Mouse (Mus musculus) liver, postnatal 0 days (tissue): ENCODE data around the gene Radil. TPM values are rescaled to one million over a fixed set of nuclear protein-coding genes. Genes with fewer than 3 reads are reported as not detected.

Experiments used
- ATAC-seq: fragments of 200-750 bp; cut with Nextera tagmentation; 2 replicates; pipeline ENCODE4 v1.8.0; 2017; ENCODE audit warnings: mild to moderate bottlenecking, moderate library complexity
- DNase-seq: peaks from one replicate; pipeline ENCODE4 v3.0.0-alpha.2; 2016
- H3K27ac ChIP-seq: fragments of 300-500 bp; sonication (generic); 2 replicates; pipeline ENCODE4 v1.5.1; 2014; ENCODE audit warnings: antibody characterized with exemption, moderate library complexity, mild to moderate bottlenecking, low read depth
- H3K27me3 ChIP-seq: fragments of 300-500 bp; sonication (generic); 2 replicates; pipeline ENCODE4 v1.6.1; 2014; ENCODE audit warnings: low read length, control low read depth, mixed read lengths; ENCODE audit not compliant: insufficient read depth
- H3K36me3 ChIP-seq: fragments of 300-500 bp; sonication (generic); replicated peaks from 2 replicates; pipeline ENCODE4 v1.6.1; 2014; ENCODE audit warnings: mild to moderate bottlenecking, control low read depth, low read length, moderate library complexity, mixed read lengths; ENCODE audit not compliant: insufficient read depth
- H3K4me1 ChIP-seq: fragments of 300-500 bp; sonication (generic); 2 replicates; pipeline ENCODE4 v1.6.1; 2014; ENCODE audit warnings: antibody characterized with exemption, mild to moderate bottlenecking, control low read depth; ENCODE audit not compliant: insufficient read depth
- H3K4me2 ChIP-seq: fragments of 300-500 bp; sonication (generic); 2 replicates; pipeline ENCODE4 v1.6.1; 2014; ENCODE audit warnings: low read depth, mild to moderate bottlenecking, low read length, moderate library complexity, mixed read lengths
- H3K4me3 ChIP-seq: fragments of 300-500 bp; sonication (generic); 2 replicates; pipeline ENCODE4 v1.5.1; 2014; ENCODE audit warnings: low read depth, low read length
- H3K9ac ChIP-seq: fragments of 300-500 bp; sonication (generic); replicated peaks from 2 replicates; pipeline ENCODE4 v1.6.1; 2014; ENCODE audit warnings: mild to moderate bottlenecking, moderate library complexity
- H3K9me3 ChIP-seq: fragments of 300-500 bp; sonication (generic); 2 replicates; pipeline ENCODE4 v1.6.1; 2016; ENCODE audit warnings: mild to moderate bottlenecking, control low read depth, low read length, mixed read lengths
- CTCF ChIP-seq: sonication (generic); IDR thresholded peaks from 2 replicates; pipeline ENCODE4 v1.5.1; 2016; ENCODE audit warnings: antibody characterized with exemption, low read depth
- EP300 ChIP-seq: IDR thresholded peaks from 2 replicates; pipeline ENCODE4 v1.6.1; 2016; ENCODE audit warnings: antibody characterized with exemption, low read depth, mild to moderate bottlenecking
- WGBS: fragments of 180-500 bp; shearing (Covaris S2); extraction: QIAGEN DNeasy Blood & Tissue Kit; methylation state at CpG from one replicate; pipeline ENCODE4 v1.1.7; 2014; ENCODE audit not compliant: insufficient replicate concordance; 5-methylcytosine and 5-hydroxymethylcytosine counted together
- polyA plus RNA-seq: library from polyadenylated mRNA; unstranded; fragments of >200 nt; fragmentation: Nextera tagmentation; extraction: Ambion mirVana; gene quantifications from 2 replicates; pipeline ENCODE4 v1.2.1, GENCODE M21; 2015

Gene Radil
- polyA plus RNA-seq, 1 experiment from 2014 or later: not detected

DNA sequence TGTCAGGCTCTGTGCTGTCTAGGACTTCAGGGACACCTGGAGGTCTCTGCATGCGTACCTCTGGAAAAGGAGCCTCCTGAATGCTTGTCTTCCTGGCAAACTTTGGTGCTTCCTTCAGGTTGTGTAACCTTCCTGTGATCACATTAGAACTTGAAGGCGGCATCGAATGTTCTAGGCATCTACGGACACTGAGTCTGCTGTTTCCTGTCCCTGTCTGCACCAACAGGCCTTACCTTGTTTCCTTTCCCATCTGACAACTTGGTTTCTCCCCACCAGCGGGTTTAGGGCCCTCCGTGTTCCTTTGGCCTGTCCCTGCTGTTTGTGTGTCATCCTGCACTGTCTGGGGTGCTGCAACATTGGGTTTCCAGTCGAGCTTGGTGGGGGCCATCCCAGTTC lies 108.9 kb downstream of the Radil start:
- DNase-seq: no peak
- TF ChIP-seq CTCF: no peak
- no peak for TF ChIP-seq EP300
- Histone ChIP-seq H3K9ac (peak overlapping the region; percentile 58), H3K4me2 (peak overlapping the region; percentile 86), H3K27ac (peak overlapping the region; percentile 91), H3K4me1 (peaks cover 54% of the 10 kb centered on the region), H3K4me3 (peak overlapping the region; percentile 50; the same call in 1 of the 2 replicates), H3K27me3 (no peaks in the 10 kb centered on the region), H3K9me3 (no peaks in the 10 kb centered on the region), H3K36me3 (no peaks in the 10 kb centered on the region)
- WGBS: 54% methylated on average over 7 of the region's 7 CpGs
- no peak for ATAC-seq

GRCm38 (mm10) chr5:142441332-142442044 lies 109.4 kb downstream of the Radil start:
- peak overlapping the region; percentile 50 for H3K4me3 ChIP-seq
- H3K9me3 ChIP-seq: no peaks in the 10 kb centered on the region
- H3K27me3 ChIP-seq: no peaks in the 10 kb centered on the region
- H3K36me3 ChIP-seq: peaks cover 3% of the 10 kb centered on the region
- peak overlapping the region; percentile 91 for H3K27ac ChIP-seq
- 29% methylated on average over 22 of the region's 22 CpGs for WGBS
- H3K4me2 ChIP-seq: peak overlapping the region; percentile 86
- peaks cover 54% of the 10 kb centered on the region for H3K4me1 ChIP-seq
- peak overlapping the region; percentile 58 for H3K9ac ChIP-seq
- ATAC-seq (no peak), DNase-seq (peak; percentile 46)
- TF ChIP-seq CTCF (no peak), EP300 (no peak)

DNA sequence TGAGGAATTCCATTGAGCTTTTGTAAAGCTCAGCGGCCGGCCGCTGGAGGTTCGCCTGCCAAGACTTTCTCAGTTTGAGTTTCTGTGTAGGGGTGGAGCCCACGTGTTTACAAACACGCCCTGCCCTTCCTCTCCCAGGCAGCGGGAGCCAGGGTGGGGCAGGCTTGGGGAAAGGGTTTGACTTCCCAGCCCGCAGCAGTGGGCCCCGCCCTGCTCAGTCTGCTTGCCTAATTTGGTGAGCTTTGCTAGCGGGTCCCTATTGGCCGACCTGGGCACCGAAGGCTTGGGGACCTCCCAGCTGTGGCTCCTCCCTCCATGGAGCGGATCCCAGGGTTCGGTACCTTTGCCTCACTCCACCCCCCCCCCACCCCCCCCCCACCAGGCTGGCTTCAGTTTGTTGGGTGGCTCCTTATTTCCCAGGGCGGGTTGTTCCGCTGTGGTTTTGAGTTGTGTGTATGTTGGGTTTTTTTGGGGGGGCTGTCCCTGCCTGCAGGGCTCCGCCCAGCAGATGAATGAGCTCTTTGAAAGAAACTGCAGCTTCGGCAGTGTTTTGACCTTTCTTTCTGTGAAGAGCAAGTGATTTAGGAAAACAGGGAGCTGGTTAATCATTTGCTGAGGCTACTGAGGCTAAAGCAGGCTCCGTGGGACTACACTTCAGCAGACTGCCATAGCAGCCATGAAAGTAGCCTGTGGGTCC lies 110.3 kb downstream of the Radil start:
- H3K4me2 ChIP-seq: peak overlapping the region; percentile 86
- H3K27me3 ChIP-seq: no peaks in the 10 kb centered on the region
- H3K9ac ChIP-seq: peak overlapping the region; percentile 59
- H3K4me3 ChIP-seq: peak overlapping the region; percentile 50
- under 1% methylated on average over 19 of the region's 19 CpGs for WGBS
- DNase-seq: peak; percentile 95
- peaks cover 52% of the 10 kb centered on the region for H3K4me1 ChIP-seq
- H3K27ac ChIP-seq: peak overlapping the region; percentile 91
- ATAC-seq: peak; percentile 96
- H3K9me3 ChIP-seq: no peaks in the 10 kb centered on the region
- peaks cover 11% of the 10 kb centered on the region for H3K36me3 ChIP-seq
- TF ChIP-seq EP300 (peak; percentile 71; the same call in 1 of the 2 replicates), CTCF (no peak)

- Histone ChIP-seq H3K9me3 (no peaks in the 10 kb centered on the region), H3K4me1 (peaks cover 45% of the 10 kb centered on the region), H3K9ac (peak overlapping the region; percentile 59), H3K4me3 (peak overlapping the region; percentile 50), H3K36me3 (peaks cover 17% of the 10 kb centered on the region), H3K27me3 (no peaks in the 10 kb centered on the region), H3K4me2 (peak overlapping the region; percentile 86), H3K27ac (peak overlapping the region; percentile 91)
- WGBS: 4% methylated on average over 12 of the region's 12 CpGs
- DNase-seq (no peak), ATAC-seq (no peak; the same call in none of the 2 replicates)
- TF ChIP-seq CTCF: no peak
- no peak for TF ChIP-seq EP300
Measured at GRCm38 (mm10) chr5:142439911-142440432, 110.9 kb downstream of the Radil start.

GRCm38 (mm10) chr5:142438380-142438938 lies 112.4 kb downstream of the Radil start:
- TF ChIP-seq EP300 (no peak), CTCF (no peak)
- Histone ChIP-seq H3K9ac (no peak overlapping the region), H3K36me3 (peaks cover 19% of the 10 kb centered on the region), H3K9me3 (no peaks in the 10 kb centered on the region), H3K4me1 (peaks cover 34% of the 10 kb centered on the region), H3K4me3 (no peak overlapping the region), H3K27ac (no peak overlapping the region), H3K27me3 (no peaks in the 10 kb centered on the region), H3K4me2 (no peak overlapping the region)
- ATAC-seq: no peak
- WGBS: 91% methylated on average over 16 of the region's 16 CpGs
- no peak for DNase-seq

GRCm38 (mm10) chr5:142435736-142436135 lies 115.2 kb downstream of the Radil start:
- Histone ChIP-seq H3K4me1 (peaks cover 20% of the 10 kb centered on the region), H3K4me3 (no peak overlapping the region), H3K9me3 (no peaks in the 10 kb centered on the region), H3K36me3 (peaks cover 21% of the 10 kb centered on the region), H3K27ac (no peak overlapping the region), H3K9ac (no peak overlapping the region), H3K4me2 (no peak overlapping the region), H3K27me3 (no peaks in the 10 kb centered on the region)
- no peak for ATAC-seq
- TF ChIP-seq EP300 (no peak), CTCF (no peak)
- DNase-seq: no peak
- WGBS: 90% methylated on average over 15 of the region's 15 CpGs

Other genes starting within 250 kb of the Radil start
- gene Foxk1, start 149.6 kb downstream of the Radil start, polyA plus RNA-seq: 1.7 TPM in 2 replicates
- gene Ap5z1, start 87.2 kb downstream of the Radil start, polyA plus RNA-seq: 2.8 and 4.0 TPM in 2 replicates
- gene Papolb, start 21.0 kb downstream of the Radil start, polyA plus RNA-seq: not detected in 2 replicates
- 9.1 and 11.8 TPM in 2 replicates for gene Mmd2, start 57.7 kb upstream of the Radil start, polyA plus RNA-seq
- 16.7 and 18.6 TPM in 2 replicates for gene Wipi2, start 76.6 kb upstream of the Radil start, polyA plus RNA-seq
- 0.07 and 0.16 TPM in 2 replicates for gene Slc29a4, start 141.4 kb upstream of the Radil start, polyA plus RNA-seq